Mouse (Mus musculus) spleen, postnatal 36 days (tissue): ENCODE data around the gene Cdc37.

ENCODE experiments used
- DNase-seq, 2 experiments: peaks; one replicate each; pipeline ENCODE4 v3.0.0; 2022; ENCODE audit warnings: low spot score in 2 of 2, mixed read lengths in 1 of 2

Gene Cdc37

DNA sequence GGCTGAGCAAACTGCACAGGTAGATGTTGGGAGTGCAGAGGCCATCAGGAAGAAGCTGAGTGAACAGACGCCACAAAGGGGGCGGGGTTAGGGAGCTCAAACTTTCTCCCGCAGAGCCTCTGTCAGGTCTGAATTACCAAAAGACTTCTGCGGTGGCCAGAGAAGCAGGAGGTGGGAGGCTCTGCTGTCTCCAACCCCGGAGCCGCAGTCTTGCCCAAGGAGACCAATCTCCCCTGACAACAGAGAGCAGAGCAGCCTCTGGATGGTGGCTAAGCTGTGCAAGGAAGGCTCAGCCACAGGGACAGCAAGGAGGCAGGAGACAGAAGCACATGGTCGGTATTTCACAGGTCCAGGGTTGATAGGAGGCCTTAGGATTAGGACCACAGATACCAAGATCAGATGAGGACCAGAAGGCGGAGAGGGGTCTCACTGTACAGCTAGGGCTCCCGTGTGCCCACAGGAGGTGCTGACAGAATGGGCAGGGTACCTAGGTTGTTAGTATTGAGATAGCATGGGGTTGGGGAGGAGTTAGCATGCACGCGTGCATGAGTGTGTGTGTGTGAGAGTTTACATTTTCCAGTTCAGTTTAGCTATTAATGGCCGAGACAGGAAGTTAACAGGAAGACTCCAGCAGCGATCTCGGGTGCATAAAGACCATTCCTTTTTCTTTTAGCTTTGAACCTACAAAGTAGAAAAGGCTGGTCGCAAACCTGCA, 49.2 kb downstream of the Cdc37 start:
- DNase-seq: no peak

DNA sequence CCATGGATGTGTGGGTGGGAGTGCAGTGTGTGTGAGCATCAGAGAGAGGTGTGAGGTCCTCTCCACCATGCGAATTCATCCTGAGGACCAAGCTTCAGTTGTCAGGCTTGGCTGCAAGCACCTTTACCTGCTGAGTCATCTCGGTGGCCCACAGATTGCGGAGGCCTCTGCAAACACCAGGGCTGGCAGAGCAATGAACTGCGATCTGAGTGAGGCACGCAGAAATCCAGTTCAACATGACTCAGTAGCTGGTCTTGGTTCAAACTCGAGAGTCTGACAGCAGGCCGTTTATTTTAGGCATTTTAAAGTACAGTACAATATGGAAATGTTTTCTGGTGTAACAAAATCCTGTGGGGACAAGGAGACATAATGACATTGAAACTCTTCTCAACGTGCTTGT, 52.0 kb downstream of the Cdc37 start:
- DNase-seq: no peak

DNA sequence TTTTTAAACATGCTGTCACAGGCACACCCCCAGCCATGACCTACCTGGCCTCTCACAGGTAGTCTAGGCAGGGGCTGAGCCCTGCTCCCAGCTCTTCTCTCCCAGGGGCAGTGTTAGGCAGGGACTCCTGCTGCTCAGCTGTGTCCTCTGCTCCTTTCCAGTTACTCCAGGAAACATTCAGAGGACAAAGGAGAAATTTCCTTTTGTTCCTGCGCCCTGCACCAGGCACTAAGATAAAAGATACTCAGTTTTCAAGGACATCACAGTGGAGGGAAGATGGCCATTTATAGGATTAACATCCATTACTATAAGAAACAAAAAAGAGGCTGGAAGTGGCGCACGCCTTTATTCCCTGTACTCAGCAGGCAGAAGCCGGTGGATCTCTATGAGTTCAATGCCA, 53.8 kb downstream of the Cdc37 start:
- no peak for DNase-seq

DNA sequence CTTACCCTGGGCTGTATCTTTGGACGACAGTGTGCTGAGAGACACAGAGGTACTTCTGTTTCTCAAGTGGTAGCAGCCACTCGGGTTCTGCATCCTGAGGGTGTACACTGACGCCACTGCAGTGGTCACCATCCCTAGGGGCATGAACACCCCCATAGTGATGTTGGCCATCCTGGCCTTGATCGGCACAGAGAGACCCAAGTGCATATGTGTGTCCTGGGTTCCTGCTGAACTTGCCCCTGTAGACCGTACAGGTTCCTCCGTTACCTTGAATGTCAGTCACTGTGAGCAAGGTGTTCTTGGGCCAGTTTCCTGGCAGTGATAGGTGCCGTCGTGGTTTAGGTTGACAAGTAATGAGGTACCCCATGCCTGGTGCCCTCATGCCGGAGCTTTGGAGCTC, 56.4 kb downstream of the Cdc37 start:
- no peak for DNase-seq

DNA sequence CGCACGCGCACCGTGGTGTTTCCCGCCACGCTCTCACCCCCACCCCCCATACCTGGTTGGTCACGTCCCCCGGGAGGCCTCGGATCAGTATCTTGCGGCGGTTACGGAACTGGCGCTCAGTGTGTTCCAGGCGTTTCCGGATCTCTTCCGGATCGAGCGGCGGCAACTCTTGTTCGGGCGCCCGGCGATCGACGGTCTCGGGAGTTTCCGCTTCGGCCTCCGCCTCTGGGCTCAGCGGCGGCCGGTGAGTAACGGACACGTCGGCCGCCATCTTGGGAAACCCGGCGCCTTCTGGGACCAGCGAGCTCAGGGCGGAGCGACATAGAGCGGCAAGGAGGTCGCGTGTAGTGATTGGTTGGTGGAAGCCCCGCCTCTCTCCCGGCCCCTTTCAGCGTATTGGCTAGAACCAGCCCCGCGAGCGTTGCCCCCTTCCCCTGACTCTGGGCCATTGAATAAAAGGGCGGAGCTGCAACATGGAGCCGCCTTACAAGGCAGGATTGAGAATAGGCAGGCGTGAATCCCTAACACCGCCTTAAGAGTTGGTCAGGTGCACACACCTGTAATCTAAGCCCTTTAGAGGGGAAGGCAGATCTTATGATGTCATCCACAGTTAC, 58.0 kb downstream of the Cdc37 start, which contains the start of the genes Gm38431 and Raver1:
Gene Gm38431 (minus strand): TSS at position 291 of the 614 bp plus-strand sequence.
Gene Raver1 (minus strand): TSS at position 302 of the 614 bp plus-strand sequence.
- DNase-seq: peak; percentile 98

DNA sequence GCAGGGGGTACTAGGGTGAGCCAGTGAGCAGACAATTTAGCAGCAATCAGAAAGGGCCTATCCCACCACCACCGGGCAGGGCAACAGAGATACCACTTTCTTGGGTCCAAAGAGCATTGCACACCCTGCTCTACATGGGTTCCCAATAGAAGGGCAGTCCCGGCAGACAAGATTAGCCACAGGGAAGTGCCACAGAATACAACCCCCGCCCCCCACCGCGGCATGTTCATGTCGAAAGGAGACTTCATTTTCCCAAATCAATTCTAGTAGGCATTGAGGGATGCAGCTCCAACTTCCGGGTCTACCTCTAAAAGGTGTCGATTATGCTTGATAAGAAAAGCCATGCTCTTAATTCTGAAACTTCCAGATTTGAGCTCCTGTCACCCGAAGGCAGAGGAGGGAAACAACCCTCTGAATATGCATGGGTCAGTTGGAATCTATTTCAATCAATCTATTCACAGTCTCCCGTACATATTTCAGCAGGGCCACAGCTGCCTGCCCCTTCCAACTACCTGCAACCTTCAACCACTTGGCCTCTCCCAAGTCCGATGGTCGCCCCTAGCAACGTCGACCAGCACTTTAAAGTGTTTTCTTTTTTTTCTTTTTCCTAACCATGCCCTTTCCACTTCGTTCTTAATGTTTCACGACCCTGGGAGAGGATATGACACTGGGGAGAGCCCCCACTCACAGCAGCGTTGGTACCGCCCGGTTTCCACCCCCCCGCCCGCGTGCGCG, 58.6 kb downstream of the Cdc37 start:
- DNase-seq: no peak

DNA sequence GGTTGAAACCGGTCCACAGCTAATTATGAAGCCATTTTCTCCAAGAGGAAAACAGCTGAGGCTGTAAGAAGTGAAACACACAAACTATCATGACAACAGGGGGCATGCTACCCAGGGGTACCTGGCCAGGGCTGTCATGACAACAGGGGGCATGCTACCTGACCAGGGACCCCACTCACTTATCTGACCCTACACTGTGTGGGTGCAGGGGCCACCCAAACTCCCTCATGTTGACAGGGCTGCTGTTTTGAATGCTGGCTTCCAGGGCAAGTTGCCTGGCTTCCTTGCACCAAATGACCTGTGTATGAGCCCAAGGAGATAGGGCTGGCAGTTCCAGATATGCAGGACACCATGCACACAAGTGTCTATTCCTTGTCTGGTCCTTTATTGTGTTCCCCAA, 59.2 kb downstream of the Cdc37 start:
- DNase-seq: no peak

DNA sequence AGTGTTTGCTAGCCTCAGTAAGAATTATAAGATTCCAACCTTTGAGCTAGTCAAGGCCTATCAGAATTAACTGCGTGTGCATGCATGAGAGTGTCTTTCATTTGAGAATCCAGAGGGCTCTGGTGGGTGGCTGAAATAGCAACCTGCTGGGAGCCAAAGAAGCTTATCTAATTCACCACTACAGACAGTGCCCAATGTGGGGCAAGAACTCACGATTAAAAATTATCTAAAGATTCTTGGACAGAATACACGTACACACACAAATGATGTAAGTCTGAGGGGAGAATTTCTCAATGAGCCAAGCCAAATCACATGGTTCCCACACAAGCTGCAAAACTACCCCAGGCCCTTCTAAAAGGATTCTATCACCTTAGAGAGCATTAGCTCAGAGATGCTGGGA, 66.5 kb downstream of the Cdc37 start:
- DNase-seq: no peak
